Mouse (Mus musculus) adipocyte (in vitro differentiated cells): ENCODE measurements around the gene Glt8d1.

ENCODE experiments used
- DNase-seq: peaks from one replicate; pipeline ENCODE4 v3.0.0-alpha.2; 2016; ENCODE audit warnings: low spot score

The Glt8d1 gene

DNA sequence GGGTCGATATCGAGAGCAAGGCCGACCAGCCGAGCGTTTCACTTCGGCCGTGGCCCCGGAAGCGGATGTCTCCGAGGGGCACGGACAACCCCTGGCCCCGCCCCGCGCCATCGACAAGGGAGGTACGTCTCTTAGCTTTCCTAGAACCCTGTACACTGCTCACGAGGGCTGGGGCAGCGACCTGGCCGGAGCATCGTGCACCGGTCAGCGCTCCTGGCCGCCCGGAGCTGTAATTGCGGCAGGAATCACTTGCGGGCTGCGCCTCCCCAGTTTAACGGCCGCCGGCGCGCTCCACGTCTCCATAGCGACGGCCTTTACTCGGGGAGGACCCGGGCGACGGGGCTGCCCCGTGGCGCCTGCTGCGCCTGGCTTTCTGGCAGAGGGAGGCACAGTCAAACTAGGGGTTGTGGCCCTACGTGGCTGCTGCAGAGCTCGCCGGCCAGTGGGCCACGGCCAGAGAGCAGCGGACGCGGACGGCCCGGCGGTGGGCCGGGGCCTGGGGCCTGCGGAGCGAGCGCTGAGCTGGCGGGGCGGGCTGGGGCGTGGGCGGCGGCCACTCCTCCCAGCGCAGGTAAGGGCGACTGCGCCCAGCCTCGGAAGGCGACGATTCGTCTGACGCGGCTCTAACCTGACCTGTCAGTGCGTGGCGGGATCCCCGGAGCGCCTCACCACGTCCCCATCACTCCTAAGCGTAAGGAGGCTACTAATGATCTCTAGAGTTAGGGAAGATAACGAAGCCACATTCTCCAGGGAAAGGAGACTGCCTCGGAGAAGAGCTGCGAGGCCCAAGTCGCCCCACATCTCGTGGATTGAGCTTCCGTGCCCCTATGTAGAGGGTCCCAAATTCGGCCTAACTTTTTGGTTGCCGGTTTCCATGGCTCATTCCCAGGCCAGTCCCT is at the start of gene Glt8d1, which contains the start of gene Spcs1:
Glt8d1 (plus strand) TSS at position 94 of the 899 bp plus-strand sequence.
Spcs1 (minus strand) TSS at position 366 of the 899 bp plus-strand sequence.
- DNase-seq, result peak; percentile 71

DNA sequence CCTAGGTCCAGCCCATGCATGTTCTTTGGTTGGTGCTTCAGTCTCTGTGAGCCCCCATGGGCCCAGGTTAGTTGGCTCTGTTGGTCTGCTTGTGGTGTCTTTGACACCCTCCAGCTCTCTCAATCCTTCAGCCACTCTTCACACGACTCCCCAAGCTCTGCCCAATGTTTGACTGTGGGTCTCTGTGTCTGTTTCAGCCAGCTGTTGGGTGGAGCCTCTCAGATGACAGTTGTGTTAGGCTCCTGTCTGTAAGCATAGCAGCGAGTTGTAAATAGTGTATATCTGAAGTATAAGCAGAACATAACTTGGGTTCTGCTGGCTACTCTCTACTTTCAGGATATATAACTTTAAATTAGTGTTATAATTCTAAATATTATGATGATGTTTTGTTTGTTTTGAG is 42.7 kb upstream of the Glt8d1 start:
- no peak for DNase-seq

DNA sequence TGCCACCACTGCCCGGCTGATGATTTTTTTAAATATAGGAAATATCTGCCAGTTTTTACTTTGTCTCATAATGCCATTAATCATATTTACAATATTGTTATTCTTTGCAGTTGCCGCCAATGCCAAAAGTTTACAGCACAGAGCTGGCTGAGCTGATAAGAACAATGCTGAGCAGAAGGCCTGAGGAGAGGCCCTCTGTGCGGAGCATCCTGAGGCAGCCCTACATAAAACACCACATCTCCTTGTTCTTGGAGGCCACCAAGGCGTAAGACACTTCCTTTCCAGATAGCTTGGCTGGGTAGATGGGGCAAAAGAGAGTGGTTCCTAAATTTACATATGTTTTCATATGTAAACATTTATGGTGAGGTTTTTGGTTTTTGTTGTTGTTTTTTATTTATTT is 42.2 kb upstream of the Glt8d1 start:
- no peak for DNase-seq

DNA sequence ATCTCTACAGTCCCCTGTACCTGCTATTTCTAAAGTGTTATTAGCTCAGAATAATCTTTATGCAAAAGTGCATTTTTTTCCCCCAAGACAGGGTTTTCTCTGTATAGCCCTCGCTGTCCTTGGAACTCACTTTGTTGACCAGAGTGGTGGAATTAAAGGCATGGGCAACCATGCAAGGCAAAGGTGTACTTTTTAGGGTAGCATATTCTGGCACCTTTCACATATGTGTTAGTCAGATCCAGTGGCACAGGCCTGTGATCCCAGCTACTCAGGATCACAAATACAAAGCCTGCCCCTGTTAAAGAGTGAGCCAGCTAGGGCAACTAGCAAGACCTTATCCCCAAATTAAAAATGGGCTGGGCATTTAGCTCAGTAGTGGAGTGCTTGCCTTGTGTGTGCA is 40.8 kb upstream of the Glt8d1 start:
- DNase-seq, result no peak

DNA sequence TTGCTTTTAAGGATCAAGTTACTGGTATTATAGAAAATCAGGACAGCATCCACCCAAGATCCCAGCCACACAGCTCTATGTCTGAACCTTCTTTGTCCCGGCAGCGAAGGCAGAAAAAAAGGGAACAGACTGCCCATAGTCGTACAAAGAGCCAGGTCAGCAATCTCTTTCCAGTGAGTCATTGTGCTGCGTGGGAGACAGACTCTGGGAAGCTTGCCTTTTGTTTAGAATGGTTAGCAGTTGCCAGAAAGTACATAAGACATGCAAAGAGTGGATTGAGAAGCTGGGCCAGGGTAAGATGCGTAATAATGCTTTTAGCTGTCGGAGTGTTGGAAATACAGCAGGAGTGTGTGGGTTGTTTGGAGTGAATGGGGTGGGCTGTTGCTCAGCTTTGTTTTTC is 27.0 kb upstream of the Glt8d1 start:
- DNase-seq, result peak; percentile 69

DNA sequence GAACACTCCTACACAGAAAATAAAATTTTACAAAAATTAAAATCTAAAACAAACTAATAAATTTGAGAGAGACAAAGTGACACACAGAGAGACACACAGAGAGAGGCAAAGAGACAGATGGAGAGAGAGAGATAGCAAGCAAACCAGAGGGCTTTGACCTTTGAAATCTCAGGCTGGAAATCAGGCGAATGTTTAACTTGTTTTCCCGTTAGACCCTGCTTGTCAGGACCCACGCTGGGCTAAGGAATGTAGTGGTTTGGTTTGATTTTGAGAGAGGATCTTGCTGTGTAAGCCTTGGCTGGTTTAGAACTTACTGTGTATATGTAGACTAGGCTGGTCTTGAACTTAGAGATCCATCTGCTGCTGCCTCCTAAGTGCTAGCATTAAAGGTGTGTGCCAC is 25.0 kb upstream of the Glt8d1 start:
- no peak for DNase-seq

DNA sequence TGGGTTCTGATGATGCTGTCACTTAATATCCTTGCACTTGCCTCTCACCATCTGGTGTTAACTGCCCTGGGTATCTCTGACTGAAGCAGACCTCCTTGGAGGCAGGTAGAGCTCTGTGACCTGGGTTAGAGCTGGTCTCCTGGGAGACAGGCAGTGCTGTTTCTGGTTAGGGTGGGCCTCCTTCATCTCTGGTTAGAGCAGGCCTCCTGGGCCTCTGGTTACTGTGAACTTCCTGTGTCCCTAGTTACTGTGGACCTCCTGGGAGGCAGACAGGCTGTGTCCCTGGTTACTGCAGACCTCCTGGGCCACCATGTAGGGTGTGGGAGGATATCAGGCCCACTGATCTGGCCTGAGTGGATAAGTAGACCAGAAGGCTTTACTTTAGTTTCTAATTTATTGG is 4.8 kb upstream of the Glt8d1 start:
- DNase-seq, result no peak

DNA sequence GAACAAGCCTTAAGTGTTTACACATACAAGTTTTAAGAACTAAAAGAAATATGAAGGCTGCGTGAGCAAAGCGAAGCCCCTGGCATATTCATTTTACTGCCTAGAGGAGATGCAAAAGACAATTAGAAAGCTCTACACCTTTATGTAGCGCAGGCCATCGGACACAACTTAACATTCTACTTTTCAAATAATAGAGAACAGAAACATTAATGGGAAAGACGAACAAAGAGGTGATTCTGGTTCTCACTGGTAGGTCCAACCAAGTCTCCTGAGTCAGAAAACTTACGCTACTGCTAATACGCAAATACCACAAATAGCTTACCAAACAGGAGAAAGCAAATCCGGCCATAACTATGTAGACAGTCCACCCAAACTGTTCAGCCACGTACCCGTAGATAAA is 844 bp upstream of the Glt8d1 start:
- no peak for DNase-seq

DNA sequence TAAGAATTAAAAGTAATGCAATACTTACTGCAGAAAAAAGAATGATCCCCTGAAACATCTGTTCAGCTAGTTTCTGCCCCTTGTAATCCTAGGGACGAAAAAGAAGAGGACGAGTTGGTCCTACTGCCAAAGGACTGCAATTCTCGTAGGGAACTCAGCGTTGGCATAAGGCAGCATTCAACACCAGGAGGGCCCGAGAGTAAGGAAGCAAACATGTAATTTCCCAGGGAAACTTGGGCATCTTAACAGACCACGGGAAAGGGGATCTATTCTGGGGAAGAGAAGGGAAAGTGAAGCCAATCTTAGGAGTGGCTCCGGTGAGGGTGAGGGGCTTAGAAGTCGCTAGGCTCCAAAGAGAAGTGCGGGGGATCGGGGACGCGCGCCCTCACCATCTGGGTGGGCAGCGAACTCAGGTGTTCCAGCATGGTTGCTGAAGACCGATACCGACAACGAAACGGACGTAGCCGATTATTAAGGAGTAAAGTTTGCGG is 339 bp upstream of the Glt8d1 start:
- peak; percentile 23 for DNase-seq

DNA sequence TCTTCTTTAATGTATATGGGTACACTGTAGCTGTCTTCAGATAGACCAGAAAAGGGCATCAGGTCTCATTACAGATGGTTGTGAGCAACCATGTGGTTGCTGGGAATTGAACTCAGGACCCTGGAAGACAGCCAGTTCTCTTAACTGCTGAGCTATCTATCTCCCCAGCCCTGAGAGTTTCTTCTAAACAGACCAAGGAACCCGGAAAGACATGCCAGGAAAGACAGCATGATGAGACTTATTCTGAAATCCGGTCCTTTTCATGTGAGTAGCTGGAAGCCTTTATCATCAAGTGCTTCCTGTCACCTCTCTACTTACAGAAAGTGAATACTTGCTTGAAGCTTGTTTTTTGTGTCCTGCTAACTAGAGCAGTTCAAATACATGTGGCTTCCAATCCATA is 3.3 kb downstream of the Glt8d1 start:
- no peak for DNase-seq

DNA sequence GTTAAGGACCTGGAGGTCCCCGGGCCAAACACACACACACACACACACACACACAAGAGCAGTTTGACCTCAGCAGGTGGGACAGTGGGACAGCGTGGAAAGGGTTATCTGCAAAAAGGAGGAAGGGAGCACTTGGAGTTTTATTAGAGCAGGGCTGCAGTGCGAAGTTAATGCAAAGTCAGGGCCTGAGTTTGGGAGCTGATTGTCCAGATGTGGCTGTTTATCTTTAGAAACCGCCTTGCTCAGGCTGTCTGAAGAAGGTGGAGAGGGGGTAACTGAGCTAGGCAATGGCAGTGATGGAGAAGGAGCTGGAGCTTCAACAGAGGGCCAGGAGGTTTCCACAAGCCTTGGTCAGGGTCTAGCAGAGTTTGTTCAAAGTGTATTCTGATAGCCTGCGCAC is 5.6 kb downstream of the Glt8d1 start:
- no peak for DNase-seq

DNA sequence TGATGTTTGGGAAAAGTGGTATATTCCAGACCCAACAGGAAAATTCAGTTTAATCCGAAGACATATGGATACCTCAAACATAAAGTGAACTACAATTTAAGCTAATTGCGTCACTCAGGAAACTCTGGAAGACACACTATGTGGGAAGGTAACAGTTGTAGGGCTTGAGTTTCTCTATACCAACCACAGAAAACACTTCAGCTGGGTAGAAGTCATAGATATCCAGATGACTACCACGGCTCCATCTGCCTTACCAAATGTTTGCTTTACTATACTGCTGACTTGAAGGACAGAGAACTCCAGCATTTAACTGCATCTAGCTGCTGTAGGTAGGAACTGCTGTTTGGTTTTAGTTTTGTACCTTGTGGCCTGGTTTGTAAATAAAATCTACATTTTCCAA is 10.4 kb downstream of the Glt8d1 start:
- DNase-seq, result no peak

DNA sequence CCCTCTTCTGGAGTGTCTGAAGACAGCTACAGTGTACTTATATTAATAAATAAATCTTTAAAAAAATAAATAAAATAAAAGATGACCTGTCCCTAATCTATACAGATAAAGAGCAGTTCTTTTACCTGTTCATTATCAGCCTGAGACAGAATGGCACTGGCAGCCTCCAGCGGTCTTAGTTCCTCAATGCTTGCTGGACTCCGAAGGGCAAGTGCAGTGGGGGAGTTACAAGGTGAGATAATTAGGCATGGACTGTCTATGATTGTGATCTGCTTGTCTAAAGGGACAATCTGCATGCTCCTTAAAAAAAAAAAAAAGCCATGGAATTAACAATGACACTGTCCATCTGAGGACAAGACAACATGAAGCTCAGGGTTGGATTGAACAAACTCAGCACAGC is 12.7 kb downstream of the Glt8d1 start:
- no peak for DNase-seq

DNA sequence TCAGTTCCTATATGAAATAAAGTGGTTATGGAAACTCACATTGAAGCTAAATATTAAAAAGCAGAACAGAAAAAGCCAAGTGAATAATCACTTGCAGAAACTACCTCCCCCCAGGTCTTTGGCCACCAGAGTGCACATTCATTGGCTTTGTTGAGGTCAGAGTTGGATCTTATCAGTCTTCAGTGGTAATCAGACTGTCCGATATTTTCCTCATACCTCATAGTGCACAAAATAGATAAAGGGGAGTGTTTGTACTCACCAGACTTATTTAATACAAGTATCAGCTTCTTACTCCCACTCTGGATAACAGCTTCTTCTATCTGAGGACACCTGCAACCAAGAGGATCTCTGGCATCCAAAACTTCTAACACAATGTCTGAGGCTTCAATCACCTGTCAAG is 14.9 kb downstream of the Glt8d1 start:
- no peak for DNase-seq

DNA sequence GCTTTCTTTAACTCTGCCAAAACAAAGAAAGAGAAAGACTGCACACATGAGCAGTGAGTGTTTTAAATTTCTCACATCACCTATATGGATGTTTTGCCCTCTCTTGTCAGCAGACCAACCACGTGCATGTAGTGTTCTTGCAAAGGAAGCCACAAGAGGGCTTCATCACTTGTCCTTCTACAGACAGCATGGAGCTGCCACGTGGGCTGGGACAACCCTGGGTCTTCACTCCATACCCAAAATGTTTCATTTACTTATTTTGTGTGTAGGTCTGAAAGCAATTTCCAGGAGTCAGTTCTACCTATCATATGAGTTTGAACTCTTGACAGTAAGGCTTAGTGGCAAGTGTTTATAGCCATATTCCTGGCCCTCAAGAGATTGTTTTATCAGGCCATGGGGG is 16.7 kb downstream of the Glt8d1 start:
- peak; percentile 57 for DNase-seq

DNA sequence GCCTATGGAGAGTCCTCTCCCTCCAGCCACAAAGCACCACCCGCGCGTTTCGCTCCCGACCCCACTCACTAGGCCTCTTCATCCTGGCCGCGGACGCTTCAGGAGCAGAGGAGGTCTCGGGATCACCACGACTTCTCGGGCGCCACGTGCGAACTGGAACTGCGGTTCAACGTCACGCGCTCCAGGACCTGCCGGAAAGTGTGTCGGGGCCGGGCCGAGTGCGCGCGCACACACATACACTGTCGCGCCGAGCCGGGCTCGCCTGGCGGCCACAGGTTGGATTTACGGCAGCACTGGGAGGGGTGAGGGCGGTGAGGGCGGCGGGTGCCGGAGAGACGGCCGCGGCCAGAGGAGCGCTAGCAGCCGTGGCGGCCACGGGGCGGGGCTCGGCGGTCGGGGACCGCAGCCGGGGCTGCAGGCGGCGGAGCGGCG is 17.7 kb downstream of the Glt8d1 start, which contains the start of the genes Pbrm1 and Gnl3:
Pbrm1 (plus strand) TSS at position 279 of the 432 bp plus-strand sequence.
Gnl3 (minus strand) TSS at position 293 of the 432 bp plus-strand sequence.
- DNase-seq, result peak; percentile 87

DNA sequence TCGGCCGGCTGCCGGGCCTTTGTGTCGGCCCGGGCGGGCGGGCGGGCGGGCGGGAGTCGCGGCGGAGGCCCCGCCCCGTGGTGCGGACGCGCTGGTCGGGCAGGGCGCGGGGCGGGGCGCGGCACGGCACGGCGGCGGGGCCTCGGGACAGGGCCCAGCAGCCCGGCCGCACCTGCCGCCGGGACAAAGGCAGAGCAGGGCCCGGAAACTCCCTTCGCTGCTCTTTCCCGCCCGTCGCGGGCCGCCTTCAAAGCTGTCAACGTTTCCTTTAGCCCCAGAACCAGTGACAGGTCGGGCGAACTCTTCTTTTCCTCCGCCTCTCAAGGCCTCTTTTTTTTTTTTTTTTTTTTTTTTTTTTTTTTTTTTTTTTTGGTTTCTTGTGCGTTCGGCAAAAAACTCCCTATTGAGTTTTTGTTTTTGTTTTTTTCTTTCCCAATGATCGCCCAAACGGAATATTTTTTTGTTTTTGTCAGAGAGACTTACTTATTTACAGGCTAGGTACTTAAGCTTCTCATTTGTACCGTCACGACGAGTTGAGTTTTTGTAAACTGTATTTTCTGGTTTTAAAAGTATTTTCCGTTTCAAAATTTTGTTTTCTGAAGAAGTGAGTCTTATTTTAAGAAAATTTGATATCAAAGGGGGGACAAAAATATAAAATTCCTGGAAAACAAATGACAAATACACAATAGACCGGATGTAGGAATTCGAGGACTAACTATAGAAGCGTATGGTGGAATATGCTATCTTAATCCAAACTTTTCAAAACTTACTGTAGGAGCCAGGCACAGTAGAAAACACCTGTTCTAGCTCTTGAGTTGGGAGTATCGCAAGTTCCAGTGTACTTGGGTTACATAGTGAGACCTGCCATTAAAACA is 18.4 kb downstream of the Glt8d1 start:
- peak; percentile 62 for DNase-seq

DNA sequence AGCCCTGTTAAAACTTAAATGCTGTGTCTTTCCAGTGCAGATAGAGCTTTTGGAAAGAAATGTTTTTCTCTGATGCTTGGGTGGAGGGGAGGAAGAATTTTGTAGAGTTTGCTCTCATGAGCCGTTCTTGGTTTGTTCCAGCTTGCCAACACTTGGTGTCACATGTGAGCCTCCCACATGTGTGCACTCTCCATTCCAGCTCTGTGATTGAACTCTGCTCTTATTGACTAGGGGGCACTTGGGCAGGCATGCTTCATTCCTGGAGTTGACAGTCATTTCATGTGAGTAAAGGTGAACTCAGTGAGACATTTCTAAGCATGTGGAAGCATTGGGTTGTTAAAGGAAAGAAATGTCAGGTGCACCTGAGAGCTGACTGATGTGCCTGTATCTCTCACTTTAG is 21.4 kb downstream of the Glt8d1 start:
- DNase-seq, result peak; percentile 60

DNA sequence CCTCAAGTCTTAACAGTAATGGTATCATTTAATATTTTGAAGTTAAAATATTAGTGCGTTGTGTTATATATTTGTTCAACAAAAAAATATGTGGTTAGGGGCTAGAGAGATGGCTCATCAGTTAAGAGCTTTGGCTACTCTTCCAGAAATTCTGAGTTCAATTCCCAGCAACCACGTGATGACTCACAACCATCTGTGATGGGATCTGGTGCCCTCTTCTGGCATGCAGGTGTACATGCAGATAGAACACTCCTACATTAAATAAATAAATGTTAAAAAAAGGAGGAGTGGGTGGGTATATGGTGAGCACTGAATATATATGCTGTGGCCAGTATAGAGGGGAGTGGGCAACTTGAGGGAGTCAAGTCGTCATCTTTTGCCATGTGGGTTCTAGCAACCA is 24.6 kb downstream of the Glt8d1 start:
- no peak for DNase-seq

DNA sequence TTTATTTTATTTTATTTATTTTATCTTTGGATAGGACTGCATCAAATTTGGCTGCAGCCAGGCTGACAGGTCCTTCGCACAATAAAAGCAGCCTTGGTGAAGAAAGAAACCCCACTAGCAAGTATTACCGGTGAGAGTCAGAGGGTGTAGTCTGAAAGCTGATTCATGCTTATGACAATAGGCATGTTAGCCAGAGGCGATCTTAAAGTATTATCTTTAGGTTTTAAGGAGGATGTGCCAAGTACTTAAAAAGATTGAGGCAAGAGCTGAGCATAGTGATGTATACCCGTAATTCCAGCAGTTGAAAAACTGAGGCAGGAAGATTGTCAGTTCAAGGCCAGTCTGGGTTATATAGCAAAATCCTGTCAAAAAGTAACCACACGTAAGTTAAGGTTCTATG is 44.1 kb downstream of the Glt8d1 start:
- DNase-seq, result no peak

DNA sequence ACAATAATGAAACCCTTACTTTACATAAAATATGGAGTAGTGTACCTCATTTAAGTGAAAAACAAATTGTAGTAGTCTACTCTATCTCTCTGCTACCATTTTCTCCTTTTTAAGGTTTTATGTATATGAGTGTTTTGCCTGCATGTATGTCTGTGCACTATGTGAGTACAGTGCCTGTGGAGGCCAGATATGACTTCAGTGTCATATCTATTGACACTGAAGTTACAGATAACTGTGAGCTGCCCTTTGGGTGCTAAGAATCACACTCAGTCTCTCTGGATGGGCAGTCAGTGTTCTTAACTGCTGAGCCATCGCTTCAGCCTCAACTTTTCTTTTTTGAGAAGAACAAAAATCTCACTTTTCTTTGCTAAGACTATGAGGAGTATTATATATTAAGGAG is 44.6 kb downstream of the Glt8d1 start:
- no peak for DNase-seq
